Mouse (Mus musculus): Measurements from ENCODE around the gene Zpr1. TPM values are rescaled to one million over a fixed set of nuclear protein-coding genes. Genes with fewer than 3 reads are reported as not detected.

Zpr1 gene
- polyA plus RNA-seq (2012; rRNA removed): 15.8 and 16.7 TPM in 2 replicates

DNA sequence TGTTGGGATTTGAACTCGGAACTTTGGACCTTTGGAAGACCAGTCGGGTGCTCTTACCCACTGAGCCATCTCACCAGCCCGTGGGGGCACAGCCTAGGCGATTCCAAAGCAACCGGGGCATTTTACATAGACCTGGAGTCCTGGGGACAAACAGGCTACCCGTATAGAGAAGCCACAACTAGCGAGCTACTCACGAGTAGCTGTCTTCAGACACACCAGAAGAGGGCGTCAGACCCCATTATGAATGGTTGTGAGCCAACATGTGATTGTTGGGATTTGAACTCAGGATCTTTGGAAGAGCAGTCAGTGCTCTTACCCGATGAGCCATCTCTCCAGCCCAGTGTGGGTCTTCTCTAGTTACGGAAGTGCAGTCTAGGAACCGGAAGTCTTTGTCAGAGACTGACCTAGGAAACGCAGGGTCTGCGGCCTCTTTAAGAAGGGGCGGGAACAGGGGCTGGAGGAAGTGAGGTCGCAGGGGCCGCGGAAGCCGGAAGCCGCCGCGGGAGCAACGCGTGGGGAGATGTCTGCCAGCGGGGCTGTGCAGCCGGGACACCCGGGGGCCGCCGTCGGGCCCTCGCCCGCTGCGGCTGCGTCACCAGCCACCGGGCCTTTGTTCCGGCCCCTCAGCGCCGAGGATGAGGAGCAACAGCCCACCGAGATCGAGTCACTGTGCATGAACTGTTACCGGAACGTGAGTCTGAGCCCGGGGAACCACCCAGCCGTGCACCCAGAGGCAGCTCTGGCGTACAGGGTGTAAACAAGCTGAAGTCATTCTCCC lies at the start of gene Zpr1:
Gene Zpr1 (plus strand): TSS at position 388 of the 778 bp plus-strand sequence.

DNA sequence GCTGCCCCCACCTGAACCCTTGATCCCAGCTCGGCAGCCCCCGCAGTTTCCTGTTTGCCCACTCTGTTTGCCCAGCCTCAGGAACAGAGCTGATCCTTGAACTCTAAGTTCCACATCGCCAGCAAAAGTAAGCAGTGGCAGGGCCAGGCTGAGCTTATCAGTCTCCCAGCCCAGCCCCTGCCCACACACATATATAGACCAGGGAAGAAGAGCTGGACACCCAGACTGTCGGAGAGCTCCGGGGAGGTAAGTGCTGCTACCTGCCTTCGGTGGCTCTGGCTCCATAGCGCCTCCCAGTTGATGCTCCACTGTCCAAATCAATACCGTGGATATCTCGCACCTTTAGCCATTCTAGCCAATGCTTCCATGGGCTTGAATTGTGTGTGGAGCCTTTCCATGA lies 44.4 kb upstream of the Zpr1 start, which contains the start of gene Apoa1:
Gene Apoa1 (plus strand): TSS at position 90 of the 400 bp plus-strand sequence.

DNA sequence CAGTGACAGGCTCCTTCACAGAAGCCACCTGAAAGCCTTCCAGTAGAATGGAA lies 37.4 kb upstream of the Zpr1 start, which contains the start of gene Apoc3:
Gene Apoc3 (minus strand): TSS at position 41 of the 53 bp plus-strand sequence.

DNA sequence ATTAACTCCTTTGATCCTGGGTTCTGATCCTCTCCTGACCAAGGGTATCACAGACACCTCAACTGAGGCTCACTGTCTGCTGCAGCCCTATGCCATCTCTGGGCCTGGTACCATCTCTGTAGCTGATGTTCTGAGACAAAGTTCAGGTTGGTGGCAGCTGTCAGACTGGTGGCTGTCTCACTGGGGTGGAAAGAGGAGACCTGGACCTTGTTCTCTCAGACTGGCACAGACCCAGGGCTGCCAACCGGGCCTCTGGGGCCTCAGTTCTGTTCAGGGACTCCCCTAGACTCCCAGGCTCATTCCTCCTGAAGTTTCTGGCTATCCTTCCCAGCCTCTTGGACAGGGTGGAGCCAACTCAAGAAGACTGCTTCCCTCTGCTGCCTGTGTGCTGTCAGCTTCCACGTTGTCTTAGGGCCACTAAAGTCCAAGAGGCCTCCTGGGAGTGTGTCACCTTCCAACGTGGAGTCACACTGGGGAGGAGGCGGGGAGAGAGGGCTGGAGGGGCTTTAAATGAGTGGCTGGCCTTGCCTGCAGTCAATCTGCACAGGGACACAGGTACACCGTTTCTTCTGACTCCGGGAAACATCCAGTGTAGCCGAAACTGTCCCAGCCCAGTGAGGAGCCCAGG lies 32.2 kb upstream of the Zpr1 start, which contains the start of gene Apoa4:
Gene Apoa4 (plus strand): TSS at position 171 of the 628 bp plus-strand sequence.

DNA sequence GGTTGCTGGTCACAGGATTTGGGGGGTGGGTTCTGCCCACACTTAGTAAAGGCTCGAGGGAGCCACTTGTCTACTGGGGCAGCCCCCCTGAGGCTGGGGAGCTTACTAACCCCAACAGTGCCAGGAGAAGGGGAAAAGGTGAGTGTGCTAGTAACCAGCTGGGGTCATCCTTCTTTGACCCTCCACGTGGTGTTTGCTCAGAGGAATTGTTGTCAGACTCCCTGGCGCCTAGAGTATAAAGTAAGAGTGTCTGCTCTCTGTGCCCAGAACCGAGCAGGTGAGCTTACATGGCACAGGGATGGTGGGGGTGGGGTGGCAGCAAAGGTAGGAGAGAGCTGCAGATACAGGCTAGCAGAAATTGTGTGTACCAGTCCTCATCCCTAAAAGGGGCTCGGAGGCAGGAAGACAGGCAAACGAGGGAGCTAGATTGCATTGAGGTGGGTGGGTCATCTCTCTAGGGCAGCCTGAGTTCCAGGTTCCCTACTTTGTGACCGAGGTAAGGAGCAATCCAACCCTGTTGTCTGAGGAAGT lies 4.5 kb upstream of the Zpr1 start, which contains the start of gene Apoa5:
Gene Apoa5 (plus strand): TSS at position 291 of the 531 bp plus-strand sequence.

DNA sequence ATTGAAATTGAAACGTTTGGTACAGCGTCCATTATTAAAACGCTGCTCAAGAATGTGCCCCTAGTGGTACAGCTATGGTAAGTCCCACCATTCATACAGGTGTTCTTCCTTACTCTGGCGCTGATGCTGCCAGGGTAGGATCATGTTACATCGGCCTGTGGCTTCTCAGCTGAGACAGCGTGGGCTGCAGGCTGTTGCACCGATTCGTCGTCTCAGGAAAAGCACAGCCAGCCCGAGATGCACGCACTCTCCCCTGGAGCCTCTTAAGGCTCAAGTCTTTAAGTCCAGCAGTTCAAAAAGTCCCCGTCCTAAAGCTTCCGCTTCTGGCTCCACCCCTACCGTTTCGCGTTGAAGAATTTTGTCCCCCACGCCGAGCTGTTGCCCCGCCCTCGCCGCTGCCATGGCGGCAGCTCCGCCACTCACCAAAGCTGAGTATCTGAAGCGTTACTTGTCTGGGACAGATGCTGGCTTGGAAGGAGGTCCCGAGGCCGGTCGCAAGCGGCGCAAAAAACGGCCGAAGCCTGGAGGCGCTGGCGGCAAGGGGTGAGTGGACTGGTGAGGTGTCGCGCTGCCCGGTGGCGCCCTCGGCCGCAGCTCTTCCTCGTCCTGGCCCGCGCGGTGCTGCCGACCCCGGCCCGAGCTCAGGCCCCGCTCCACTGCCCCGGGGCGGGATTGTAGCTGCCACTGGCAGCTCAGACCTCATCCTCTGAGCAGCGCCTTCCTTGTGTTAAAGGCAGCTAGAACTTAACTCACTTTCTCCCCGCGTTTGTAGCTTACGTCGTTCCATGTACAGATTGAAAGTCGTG lies 10.0 kb downstream of the Zpr1 start, which contains the start of gene Bud13:
Gene Bud13 (plus strand): TSS at position 378 of the 806 bp plus-strand sequence.

DNA sequence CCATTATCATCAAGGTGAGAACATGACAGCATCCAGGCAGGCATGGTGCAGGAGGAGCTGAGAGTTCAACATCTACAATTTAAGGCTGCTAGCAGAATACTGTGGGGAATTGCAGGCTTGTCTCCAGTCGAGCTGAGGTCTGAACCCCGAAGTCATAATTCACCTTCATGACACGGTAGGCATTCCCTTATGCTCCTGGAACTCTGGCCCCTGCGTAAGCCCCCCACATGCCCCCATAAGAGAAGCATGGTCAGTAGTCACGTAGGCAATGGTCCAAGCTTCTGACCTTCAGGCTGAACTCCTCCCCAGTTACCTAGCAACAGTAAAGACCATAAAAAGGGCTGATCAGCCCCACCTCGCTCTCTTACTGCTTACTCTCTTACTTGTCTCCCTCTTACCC lies 47.0 kb downstream of the Zpr1 start, which contains the start of gene 4931429L15Rik:
Gene 4931429L15Rik (minus strand): TSS at position 101 of the 400 bp plus-strand sequence.

Other genes starting within 250 kb of the Zpr1 start
- gene Apoa1, start 44.5 kb upstream of the Zpr1 start, polyA plus RNA-seq (2012; rRNA removed): 7,361 and 8,452 TPM in 2 replicates
- 93.8 and 124 TPM in 2 replicates for gene Apoc3, start 37.4 kb upstream of the Zpr1 start, polyA plus RNA-seq (2012; rRNA removed)
- gene Apoa4, start 32.4 kb upstream of the Zpr1 start, polyA plus RNA-seq (2012; rRNA removed): 4.2 and 21.2 TPM in 2 replicates
- gene Apoa5, start 4.4 kb upstream of the Zpr1 start, polyA plus RNA-seq (2012; rRNA removed): 38.7 and 48.7 TPM in 2 replicates
- 4.0 and 4.5 TPM in 2 replicates for gene Bud13, start 9.9 kb downstream of the Zpr1 start, polyA plus RNA-seq (2012; rRNA removed)
- not detected in 2 replicates for gene 4931429L15Rik, start 46.9 kb downstream of the Zpr1 start, polyA plus RNA-seq (2012; rRNA removed)

Measured in liver, embryonic 18 days (tissue).